Mouse (Mus musculus): Measurements from ENCODE around the gene Slc7a4.

GRCm38 (mm10) chr16:17616212-17616611, 33.2 kb upstream of the Slc7a4 start:
- TF ChIP-seq GATA1 (IDR thresholded peaks at IDR 0.05; ENCODE audit: low read length) (no peak), TAL1 (IDR thresholded peaks at IDR 0.05; ENCODE audit: low read length) (no peak)
